27 mouse cellular contexts compared by ENCODE assay signal in genomic region chr13:42720648-42721047, GRCm38 (mm10). TPM values are rescaled to one million over a fixed set of nuclear protein-coding genes. Genes with fewer than 3 reads are reported as not detected.
DNase-seq lines count a peak whose midpoint lies in the region; ATAC-seq and TF ChIP-seq lines count a peak whose summit lies in the region.
"Had no signal": no experiment of that assay in that cellular context is flagged by ENCODE, and none has a peak within 500 bp of the region (broad histone marks: within the 10 kb centered on the region; RNA-seq: fewer than 3 reads in every experiment).

No protein-coding gene starts in this region.

- H3K27me3 ChIP-seq in kidney, postnatal 0 days (ENCODE audit: insufficient read depth, low read length): no peaks in the 10 kb centered on the region
- H3K27me3 ChIP-seq: intestine, embryonic 15.5 days; midbrain, embryonic 15.5 days; neural tube, embryonic 15.5 days had no signal

- WGBS in kidney, postnatal 0 days: 8% methylated on average over 1 of the region's 1 CpGs

- H3K36me3 ChIP-seq in kidney, postnatal 0 days (ENCODE audit: insufficient read depth, low read length): no peaks in the 10 kb centered on the region
- H3K36me3 ChIP-seq: intestine, embryonic 15.5 days; midbrain, embryonic 15.5 days; neural tube, embryonic 15.5 days had no signal

- peak overlapping the region; percentile 3; the same call in 1 of the 2 replicates for H3K27ac ChIP-seq in kidney, postnatal 0 days
- H3K27ac ChIP-seq: intestine, embryonic 15.5 days; liver, embryonic 14.5 days; macrophage; midbrain, embryonic 15.5 days; neural tube, embryonic 15.5 days had no signal

- no peaks in the 10 kb centered on the region; the same call in 1 of the 2 replicates for H3K4me1 ChIP-seq in kidney, postnatal 0 days (replicated peaks; ENCODE audit: insufficient read depth, low read length)
- H3K4me1 ChIP-seq: intestine, embryonic 15.5 days had no signal

- no peaks in the 10 kb centered on the region for H3K9me3 ChIP-seq in kidney, postnatal 0 days (replicated peaks; ENCODE audit: low read length)
- H3K9me3 ChIP-seq: intestine, embryonic 15.5 days; midbrain, embryonic 15.5 days; neural tube, embryonic 15.5 days had no signal

- no peak overlapping the region for H3K4me2 ChIP-seq in kidney, postnatal 0 days (ENCODE audit: low read length)
- H3K4me2 ChIP-seq: intestine, embryonic 15.5 days; lung, embryonic 14.5 days; midbrain, embryonic 15.5 days; neural tube, embryonic 15.5 days had no signal

- no peak overlapping the region for H3K4me3 ChIP-seq in kidney, postnatal 0 days (replicated peaks; ENCODE audit: low read depth, low read length)
- H3K4me3 ChIP-seq: erythroblast, embryonic 14.5 days; intestine, embryonic 15.5 days; midbrain, embryonic 15.5 days; neural tube, embryonic 15.5 days had no signal

- no peak for TF ChIP-seq CTCF in kidney, postnatal 0 days (IDR thresholded peaks at IDR 0.05; ENCODE audit: low read depth)

- DNase-seq in kidney, adult 9 months: peak; percentile 46
- no peak for DNase-seq in kidney, postnatal 25 days
- peak; percentile 26 for DNase-seq in ES-CJ7 (ENCODE audit: low read depth, low spot score)
- DNase-seq in embryo, embryonic 10.5 days (ENCODE audit: low spot score): peak; percentile 13
- DNase-seq in kidney, postnatal 0 days (ENCODE audit: low spot score): peak; percentile 39
- DNase-seq in cerebellum, adult 18-20 months: no peak
- no peak for DNase-seq in heart, postnatal 4 days
- DNase-seq in gastrocnemius, adult 18-20 months (ENCODE audit: low spot score): no peak
- DNase-seq: adrenal gland, adult 2 months; adrenal gland, postnatal 36 days; cerebellum, adult 2 months; cerebellum, postnatal 14 days; gastrocnemius, postnatal 10 days; heart, postnatal 14 days; layer of hippocampus, adult 9-11 months; liver had no signal

- 0 out of 2 replicates have a peak, but pooled peaks have one; percentile 40 for ATAC-seq in kidney, postnatal 0 days (replicated peaks; ENCODE audit: low FRiP score, low read depth)
- ATAC-seq: activated CD4-positive, CD25-positive, alpha-beta regulatory T cell, adult 4 months; CD4-positive, CD25-positive, alpha-beta regulatory T cell, adult 4 months; forebrain, embryonic 16.5 days; hindbrain, embryonic 16.5 days; intestine, embryonic 15.5 days; midbrain, embryonic 15.5 days had no signal

- no peak overlapping the region for H3K9ac ChIP-seq in kidney, postnatal 0 days (ENCODE audit: low read depth, low read length)
- H3K9ac ChIP-seq: intestine, embryonic 15.5 days; liver, embryonic 14.5 days; lung, embryonic 14.5 days; midbrain, embryonic 15.5 days; neural tube, embryonic 15.5 days had no signal

RNA-seq across cellular contexts. Expression of gene Phactr1, which starts 40.2 kb away (rescaled TPM):
- 32.4 and 34.4 TPM in 2 replicates for polyA plus RNA-seq in kidney, postnatal 0 days (2015; fragmentation: Nextera tagmentation; extraction: Ambion mirVana)
- total RNA-seq in heart, postnatal 4 days (2021): 10 to 100 TPM; 11.2 to 12.2 TPM
- total RNA-seq in gastrocnemius, adult 18-20 months (2021): 1 to 10 TPM; 1.1 to 1.4 TPM
- polyA plus RNA-seq: erythroblast, embryonic 14.5 days had no signal

Comparison
In these comparisons a context has a peak if more than half of its experiments do, and no peak if none do; other contexts are left out.
1. DNase-seq: peak in kidney, adult 9 months (single experiment), ES-CJ7 (single experiment), embryo, embryonic 10.5 days (single experiment) and kidney, postnatal 0 days (single experiment); none in kidney, postnatal 25 days (0 of 2), cerebellum, adult 18-20 months (0 of 2), heart, postnatal 4 days (single experiment) and gastrocnemius, adult 18-20 months (single experiment).
2. RNA of gene Phactr1, which starts 40.2 kb away (total RNA-seq): 11.2 to 12.2 TPM in heart, postnatal 4 days; 1.1 to 1.4 TPM in gastrocnemius, adult 18-20 months; every median in the first group is over 4 times any median in the second.